Mouse (Mus musculus): ENCODE data around the gene Fam69b.
"Not testable (repeated sequence)": the region's sequence is repeated elsewhere in the genome, so short reads cannot be mapped to it uniquely, and the experiment has no call there.

Gene Fam69b

DNA sequence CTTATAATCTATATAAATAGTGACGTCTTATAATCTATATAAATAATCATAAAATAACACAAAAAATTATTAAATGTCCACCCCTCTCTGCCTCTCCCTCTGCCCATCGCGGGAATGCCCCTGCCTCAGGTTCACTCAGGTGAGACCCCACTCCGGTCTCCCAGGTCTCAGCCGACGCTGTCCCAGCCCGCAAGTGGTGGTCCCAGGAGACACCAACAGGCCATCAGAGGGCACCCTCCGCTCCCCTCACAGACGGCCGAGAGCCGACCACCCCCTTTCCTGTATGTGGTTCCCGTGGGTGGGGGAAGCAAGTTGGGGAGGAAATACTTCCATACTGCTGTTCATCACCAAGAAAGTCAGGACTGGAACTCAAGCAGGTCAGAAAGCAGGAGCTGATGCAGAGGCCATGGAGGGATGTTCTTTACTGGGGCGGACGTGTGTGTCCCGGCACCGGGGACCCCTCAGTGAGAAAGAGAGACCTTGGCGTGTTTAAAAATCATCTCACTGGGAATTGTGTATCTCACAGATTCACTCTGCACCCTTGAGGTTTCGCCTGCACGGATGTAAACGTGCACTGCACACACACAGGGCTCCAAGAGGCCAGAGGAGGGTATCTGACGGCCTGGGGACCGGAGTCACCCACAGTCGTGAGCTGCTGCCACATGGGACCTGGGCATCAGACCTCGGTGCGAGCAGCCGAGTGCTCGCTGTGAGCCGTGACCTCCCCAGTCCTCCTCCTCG, 33.7 kb downstream of the Fam69b start:
- DNase-seq (ENCODE audit: low spot score), result no peak

GRCm38 (mm10) chr2:26662509-26662882, 34.2 kb downstream of the Fam69b start:
- no peak for DNase-seq (ENCODE audit: low spot score)

- no peak for DNase-seq (ENCODE audit: low spot score)
Observed at GRCm38 (mm10) chr2:26663112-26663511, 34.9 kb downstream of the Fam69b start.

DNA sequence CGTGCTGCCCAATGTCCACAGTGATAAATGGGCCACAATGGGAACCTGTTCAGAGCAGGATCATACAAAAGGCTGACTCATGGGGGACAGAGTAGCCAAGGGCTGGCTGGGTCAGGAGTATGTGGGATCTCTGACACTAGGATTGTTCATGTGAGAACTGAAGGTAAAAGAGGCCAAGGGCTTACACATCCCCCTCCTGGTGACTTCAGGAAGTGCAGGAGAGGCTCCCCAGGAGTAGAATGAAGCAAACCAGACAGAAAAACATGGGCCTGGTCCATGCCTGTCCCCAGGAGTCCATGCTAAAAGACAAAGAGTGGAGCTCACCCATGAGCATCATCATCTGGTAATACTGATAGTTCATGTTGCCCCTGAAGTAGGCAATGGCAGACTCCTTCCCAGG, 35.3 kb downstream of the Fam69b start:
- DNase-seq (ENCODE audit: low spot score), result not testable (repeated sequence)

GRCm38 (mm10) chr2:26668746-26669145, 40.5 kb downstream of the Fam69b start:
- DNase-seq (ENCODE audit: low spot score), result no peak

DNA sequence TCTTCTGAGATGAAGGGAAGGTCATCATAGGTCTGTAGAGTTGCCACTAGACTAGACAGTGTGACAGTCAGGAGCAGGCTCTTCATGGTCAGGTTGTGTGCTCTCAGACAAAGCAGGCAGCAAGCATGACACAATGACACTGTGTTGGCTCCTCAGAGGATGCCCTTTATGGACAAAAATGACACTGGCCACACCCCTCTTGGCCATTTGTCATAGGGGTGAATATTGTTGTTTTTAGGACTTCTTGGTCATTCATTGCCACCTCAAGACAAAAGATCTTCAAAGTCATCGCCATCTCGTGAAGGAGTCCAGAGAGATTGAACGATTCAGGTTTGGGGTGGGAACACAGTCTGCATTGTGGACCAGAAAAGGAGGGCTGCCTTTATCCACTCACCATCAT, 42.9 kb downstream of the Fam69b start, which contains the start of gene Lcn4:
Gene Lcn4, minus strand, starts transcription at position 101 of the 400 bp plus-strand sequence.
- DNase-seq (ENCODE audit: low spot score), result no peak
